Mouse (Mus musculus) hindbrain, embryonic 14.5 days (tissue): ENCODE data around the gene Ctsk. TPM values are rescaled to one million over a fixed set of nuclear protein-coding genes. Genes with fewer than 3 reads are reported as not detected.

Source experiments
- ATAC-seq: fragments of 200-750 bp; cut with Nextera tagmentation; 2 replicates; pipeline ENCODE4 v1.8.0; 2017; ENCODE audit warnings: moderate number of reproducible peaks, mild to moderate bottlenecking, moderate TSS enrichment, moderate library complexity; ENCODE audit not compliant: low FRiP score
- DNase-seq: peaks from one replicate; pipeline ENCODE4 v3.0.0-alpha.2; 2015; ENCODE audit warnings: low spot score
- H3K27ac ChIP-seq: fragments of 300-500 bp; sonication (generic); 2 replicates; pipeline ENCODE4 v1.5.1; 2014; ENCODE audit warnings: mild to moderate bottlenecking, moderate library complexity
- H3K27me3 ChIP-seq: fragments of 300-500 bp; sonication (generic); 2 replicates; pipeline ENCODE4 v1.6.1; 2014; ENCODE audit warnings: mild to moderate bottlenecking, low read length, mixed read lengths; ENCODE audit not compliant: control insufficient read depth, insufficient read depth
- H3K36me3 ChIP-seq: fragments of 300-500 bp; sonication (generic); replicated peaks from 2 replicates; pipeline ENCODE4 v1.6.1; 2014; ENCODE audit not compliant: control insufficient read depth, insufficient read depth
- H3K4me1 ChIP-seq: fragments of 300-500 bp; sonication (generic); replicated peaks from 2 replicates; pipeline ENCODE4 v1.6.1; 2014; ENCODE audit warnings: antibody characterized with exemption, low read length, mixed read lengths; ENCODE audit not compliant: control insufficient read depth, insufficient read depth
- H3K4me2 ChIP-seq: fragments of 300-500 bp; sonication (generic); replicated peaks from 2 replicates; pipeline ENCODE4 v1.6.1; 2014; ENCODE audit warnings: mild to moderate bottlenecking, moderate library complexity
- H3K4me3 ChIP-seq: fragments of 300-500 bp; sonication (generic); replicated peaks from 2 replicates; pipeline ENCODE4 v1.5.1; 2014; ENCODE audit warnings: mild to moderate bottlenecking, low read length
- H3K9ac ChIP-seq: fragments of 300-500 bp; sonication (generic); 2 replicates; pipeline ENCODE4 v1.6.1; 2014
- H3K9me3 ChIP-seq: fragments of 300-500 bp; sonication (generic); 2 replicates; pipeline ENCODE4 v1.6.1; 2016; ENCODE audit warnings: low read length; ENCODE audit not compliant: control insufficient read depth
- WGBS: fragments of 180-500 bp; shearing (Covaris S2); extraction: QIAGEN DNeasy Blood & Tissue Kit; methylation state at CpG from one replicate; pipeline ENCODE4 v1.1.7; 2014; 5-methylcytosine and 5-hydroxymethylcytosine counted together
- polyA plus RNA-seq: library from polyadenylated mRNA; unstranded; fragments of >200 nt; fragmentation: Nextera tagmentation; extraction: Ambion mirVana; gene quantifications from 2 replicates; pipeline ENCODE4 v1.2.1, GENCODE M21; 2014

Gene Ctsk
- polyA plus RNA-seq, 1 experiment from 2014 or later = 11.5 TPM

GRCm38 (mm10) chr3:95519315-95519714, 20.3 kb downstream of the Ctsk start:
- H3K4me2 ChIP-seq = no peak overlapping the region
- H3K9me3 ChIP-seq = no peaks in the 10 kb centered on the region

GRCm38 (mm10) chr3:95520100-95520499, 21.0 kb downstream of the Ctsk start:
- Histone ChIP-seq H3K27ac (no peak overlapping the region), H3K9ac (no peak overlapping the region), H3K27me3 (no peaks in the 10 kb centered on the region), H3K4me3 (no peak overlapping the region), H3K4me2 (no peak overlapping the region), H3K4me1 (no peaks in the 10 kb centered on the region), H3K9me3 (no peaks in the 10 kb centered on the region), H3K36me3 (no peaks in the 10 kb centered on the region)
- ATAC-seq (no peak), DNase-seq (no peak)
- 91% methylated on average over 3 of the region's 3 CpGs for WGBS

More at GRCm38 (mm10) chr3:95519315-95519714, 20.3 kb downstream of the Ctsk start:
- WGBS = 81% methylated on average over 2 of the region's 2 CpGs
- Histone ChIP-seq H3K27me3 (no peaks in the 10 kb centered on the region), H3K4me1 (no peaks in the 10 kb centered on the region), H3K9ac (no peak overlapping the region), H3K36me3 (no peaks in the 10 kb centered on the region), H3K4me3 (no peak overlapping the region), H3K27ac (no peak overlapping the region)
- DNase-seq (no peak), ATAC-seq (no peak)

GRCm38 (mm10) chr3:95521168-95521567, 22.1 kb downstream of the Ctsk start:
- DNase-seq = no peak
- WGBS = 89% methylated on average over 10 of the region's 10 CpGs
- Histone ChIP-seq H3K4me1 (no peaks in the 10 kb centered on the region), H3K36me3 (no peaks in the 10 kb centered on the region), H3K27me3 (no peaks in the 10 kb centered on the region), H3K4me2 (no peak overlapping the region), H3K4me3 (no peak overlapping the region), H3K9me3 (no peaks in the 10 kb centered on the region), H3K27ac (no peak overlapping the region), H3K9ac (no peak overlapping the region)
- ATAC-seq = no peak

- Histone ChIP-seq H3K27ac (no peak overlapping the region), H3K4me2 (no peak overlapping the region), H3K9ac (no peak overlapping the region), H3K4me3 (no peak overlapping the region), H3K36me3 (no peaks in the 10 kb centered on the region), H3K4me1 (no peaks in the 10 kb centered on the region), H3K9me3 (no peaks in the 10 kb centered on the region), H3K27me3 (no peaks in the 10 kb centered on the region)
- WGBS = 85% methylated on average over 3 of the region's 3 CpGs
- DNase-seq = no peak
- ATAC-seq = no peak
Measured at GRCm38 (mm10) chr3:95523662-95524061, 24.6 kb downstream of the Ctsk start.

- Histone ChIP-seq H3K36me3 (no peaks in the 10 kb centered on the region), H3K27me3 (no peaks in the 10 kb centered on the region), H3K4me1 (no peaks in the 10 kb centered on the region), H3K4me2 (no peak overlapping the region), H3K9ac (no peak overlapping the region), H3K9me3 (no peaks in the 10 kb centered on the region), H3K4me3 (no peak overlapping the region), H3K27ac (no peak overlapping the region)
- DNase-seq = no peak
- ATAC-seq = no peak
- WGBS = 71% methylated on average over 2 of the region's 2 CpGs
Measured at GRCm38 (mm10) chr3:95524673-95525072, 25.6 kb downstream of the Ctsk start.

GRCm38 (mm10) chr3:95526111-95526510, 27.1 kb downstream of the Ctsk start:
- Histone ChIP-seq H3K4me1 (no peaks in the 10 kb centered on the region), H3K27ac (no peak overlapping the region), H3K27me3 (no peaks in the 10 kb centered on the region), H3K36me3 (no peaks in the 10 kb centered on the region), H3K4me3 (no peak overlapping the region), H3K9ac (no peak overlapping the region), H3K4me2 (no peak overlapping the region), H3K9me3 (no peaks in the 10 kb centered on the region)
- ATAC-seq = no peak
- no peak for DNase-seq

- Histone ChIP-seq H3K4me3 (no peak within 1 kb of the TSS), H3K9me3 (no peaks in the 10 kb centered on the region), H3K27me3 (no peaks in the 10 kb centered on the region), H3K36me3 (no peaks in the 10 kb centered on the region), H3K9ac (no peak within 1 kb of the TSS), H3K27ac (no peak within 1 kb of the TSS), H3K4me2 (no peak within 1 kb of the TSS), H3K4me1 (no peaks in the 10 kb centered on the region)
- no peak for DNase-seq
- no peak for ATAC-seq
- WGBS = 93% methylated on average over 8 of the region's 8 CpGs
Measured at GRCm38 (mm10) chr3:95526622-95527211, 27.7 kb downstream of the Ctsk start, which contains the start of gene Ctss. Gene Ctss (plus strand): TSS chr3:95526786.

- WGBS = 89% methylated on average over 6 of the region's 6 CpGs
- ATAC-seq (no peak), DNase-seq (no peak)
- Histone ChIP-seq H3K4me3 (no peak overlapping the region), H3K27ac (no peak overlapping the region), H3K9me3 (no peaks in the 10 kb centered on the region), H3K27me3 (no peaks in the 10 kb centered on the region), H3K36me3 (no peaks in the 10 kb centered on the region), H3K9ac (no peak overlapping the region), H3K4me2 (no peak overlapping the region), H3K4me1 (no peaks in the 10 kb centered on the region)
Measured at GRCm38 (mm10) chr3:95529814-95530213, 30.8 kb downstream of the Ctsk start.

GRCm38 (mm10) chr3:95531025-95531424, 32.0 kb downstream of the Ctsk start:
- no peaks in the 10 kb centered on the region for H3K27me3 ChIP-seq
- H3K4me1 ChIP-seq = no peaks in the 10 kb centered on the region
- H3K4me3 ChIP-seq = no peak overlapping the region
- DNase-seq (no peak), ATAC-seq (no peak)
- no peak overlapping the region for H3K4me2 ChIP-seq
- no peak overlapping the region for H3K9ac ChIP-seq
- no peaks in the 10 kb centered on the region for H3K9me3 ChIP-seq
- 88% methylated on average over 1 of the region's 1 CpGs for WGBS
- H3K27ac ChIP-seq = no peak overlapping the region
- H3K36me3 ChIP-seq = no peaks in the 10 kb centered on the region

- Histone ChIP-seq H3K36me3 (no peaks in the 10 kb centered on the region), H3K27me3 (no peaks in the 10 kb centered on the region), H3K9me3 (no peaks in the 10 kb centered on the region), H3K4me2 (no peak overlapping the region), H3K27ac (no peak overlapping the region), H3K4me3 (no peak overlapping the region), H3K4me1 (no peaks in the 10 kb centered on the region), H3K9ac (no peak overlapping the region)
- 89% methylated on average over 5 of the region's 5 CpGs for WGBS
- ATAC-seq (no peak), DNase-seq (no peak)
Measured at GRCm38 (mm10) chr3:95533364-95533763, 34.3 kb downstream of the Ctsk start.
